Mouse (Mus musculus): ENCODE measurements around the gene Lmntd1. TPM values are rescaled to one million over a fixed set of nuclear protein-coding genes. Genes with fewer than 3 reads are reported as not detected.

Gene Lmntd1
- total RNA-seq, 2 experiments from 2014 or later, result 0.23 to 0.29 TPM

DNA sequence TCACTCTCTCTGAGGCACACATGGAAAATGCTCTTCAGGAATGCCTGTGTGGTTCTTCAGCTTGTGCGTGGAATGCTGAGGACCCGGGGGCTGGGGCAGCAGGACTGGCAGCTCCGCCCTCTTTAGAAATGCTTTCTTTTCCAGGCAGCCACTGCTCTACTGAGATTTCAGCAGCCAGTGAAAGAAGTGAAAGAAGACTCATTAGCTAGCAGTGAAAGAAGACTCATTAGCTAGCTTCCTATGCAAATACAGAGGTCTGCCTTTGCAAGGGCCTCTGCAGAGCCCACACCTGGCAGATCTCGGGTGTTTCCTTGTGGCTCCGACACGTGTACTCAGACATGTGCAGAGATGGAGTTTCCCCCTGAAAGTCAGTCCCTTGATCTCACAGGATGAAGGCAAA, 234.9 kb downstream of the Lmntd1 start:
- DNase-seq, result no peak

DNA sequence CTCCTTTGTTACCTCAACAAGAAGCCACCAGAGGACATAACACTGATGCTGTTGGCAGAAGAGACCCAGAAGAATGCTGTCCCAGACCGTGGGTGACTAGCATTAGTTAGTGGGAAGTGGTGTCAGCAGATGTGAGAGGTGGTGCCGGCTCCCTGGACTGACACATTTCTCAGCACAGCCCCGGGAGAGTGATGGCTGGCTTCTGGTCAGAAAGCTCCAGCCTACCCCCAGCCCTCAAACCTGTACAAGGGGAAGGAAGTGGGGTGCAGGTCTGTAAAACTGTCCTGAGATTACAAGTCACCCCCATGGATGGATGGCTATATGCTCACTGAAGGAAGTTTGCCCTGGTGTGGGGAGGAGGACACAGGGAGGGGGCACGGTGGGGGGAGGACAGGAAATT, 235.4 kb downstream of the Lmntd1 start:
- no peak for DNase-seq

DNA sequence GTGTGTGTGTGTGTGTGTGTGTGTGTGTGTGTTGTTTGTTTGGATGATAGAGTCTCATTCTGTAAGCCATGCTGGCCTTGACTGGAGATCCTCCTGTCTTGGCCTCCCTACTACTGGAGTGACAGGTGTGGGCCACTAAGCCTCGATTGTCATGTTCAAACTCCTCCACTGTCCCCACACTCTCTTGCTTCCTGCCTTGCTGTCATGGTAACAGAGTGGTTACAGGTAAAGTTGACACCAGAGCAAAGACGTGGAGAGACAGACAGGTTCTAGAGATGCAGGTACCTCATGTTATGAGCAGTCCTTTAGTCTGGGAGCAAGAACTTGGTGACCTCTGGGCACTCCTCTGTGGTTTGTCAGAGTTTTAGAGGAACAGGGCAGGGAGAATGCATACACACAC, 239.7 kb downstream of the Lmntd1 start:
- no peak for DNase-seq

DNA sequence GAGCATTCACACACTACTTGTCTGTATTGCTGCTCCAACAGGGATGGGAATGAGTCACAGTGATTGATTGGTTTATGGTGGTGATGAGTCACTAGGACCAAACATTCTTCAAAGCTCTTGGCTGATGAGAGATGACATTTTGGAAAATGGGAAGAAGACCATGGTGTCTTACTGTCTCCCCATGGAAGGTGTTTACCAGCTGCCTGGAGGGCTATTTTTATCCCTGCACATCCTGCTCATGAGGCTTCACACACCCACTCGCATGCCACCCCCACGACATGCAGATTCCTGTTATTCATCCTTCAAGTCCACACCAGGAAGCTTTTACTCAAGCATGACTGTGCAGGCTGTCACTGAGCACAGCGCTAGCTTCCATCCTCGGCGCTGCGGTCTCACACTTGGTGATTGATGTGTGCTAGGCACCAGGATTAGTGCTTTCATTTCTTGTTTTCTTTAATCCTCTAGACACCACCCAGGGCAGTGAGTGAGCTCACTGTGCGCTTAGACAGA, 240.4 kb downstream of the Lmntd1 start:
- DNase-seq, result no peak

DNA sequence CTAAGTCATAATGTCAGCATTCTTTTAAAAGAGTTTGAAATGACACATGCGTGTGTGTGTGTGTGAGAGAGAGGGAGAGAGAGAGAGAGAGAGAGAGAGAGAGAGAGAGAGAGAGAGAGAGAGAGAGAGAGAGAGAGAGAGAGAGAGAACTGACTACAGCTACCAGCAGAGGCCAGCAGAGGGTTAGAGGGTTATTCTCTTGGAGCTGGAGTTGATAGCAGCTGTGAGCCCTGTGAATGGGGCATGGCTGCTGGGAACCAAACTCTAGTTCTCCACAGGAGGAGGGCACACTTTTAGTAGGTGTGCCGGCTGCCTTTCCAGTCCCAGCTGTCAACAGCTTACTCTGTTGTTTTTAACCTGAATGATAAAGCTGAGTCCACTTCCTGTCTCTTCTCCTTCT, 242.1 kb downstream of the Lmntd1 start:
- no peak for DNase-seq

DNA sequence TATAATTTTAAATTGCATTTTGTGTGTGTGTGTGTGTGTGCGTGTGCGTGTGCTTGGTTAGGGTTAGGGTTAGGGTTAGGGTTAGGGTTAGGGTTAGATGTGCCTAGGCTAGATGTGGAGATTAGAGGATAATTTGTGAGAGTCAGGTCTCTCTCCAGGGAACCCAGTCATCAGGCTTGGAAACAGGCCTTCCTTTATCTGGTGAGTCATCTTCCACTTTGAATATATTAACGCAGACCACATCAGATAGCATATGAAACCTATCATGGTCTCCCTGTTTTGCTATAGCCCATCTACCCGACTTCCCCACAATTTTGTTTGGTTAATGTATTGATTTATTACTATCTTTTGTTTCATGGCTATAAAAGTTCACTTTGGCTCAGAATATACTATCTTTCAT, 242.5 kb downstream of the Lmntd1 start:
- DNase-seq, result no peak

DNA sequence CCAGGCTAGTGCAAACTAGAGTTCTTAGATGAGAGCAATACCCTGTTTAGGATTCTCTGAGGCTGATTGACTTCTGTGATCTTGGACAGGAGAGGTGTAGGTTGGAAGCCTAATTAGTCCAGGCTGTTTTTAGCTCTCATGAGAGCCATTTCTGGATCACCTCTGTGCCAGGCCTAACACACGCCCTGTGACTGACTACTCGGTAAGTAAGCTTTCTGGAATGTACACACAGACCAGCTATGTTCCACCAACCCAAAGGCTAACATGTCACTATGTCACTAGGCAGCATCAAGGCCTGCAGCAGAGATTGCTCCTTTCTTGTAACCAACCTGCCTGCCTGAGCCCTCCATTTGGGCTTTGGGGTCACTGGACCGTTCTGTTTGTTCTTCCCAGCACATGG, 243.8 kb downstream of the Lmntd1 start:
- no peak for DNase-seq

DNA sequence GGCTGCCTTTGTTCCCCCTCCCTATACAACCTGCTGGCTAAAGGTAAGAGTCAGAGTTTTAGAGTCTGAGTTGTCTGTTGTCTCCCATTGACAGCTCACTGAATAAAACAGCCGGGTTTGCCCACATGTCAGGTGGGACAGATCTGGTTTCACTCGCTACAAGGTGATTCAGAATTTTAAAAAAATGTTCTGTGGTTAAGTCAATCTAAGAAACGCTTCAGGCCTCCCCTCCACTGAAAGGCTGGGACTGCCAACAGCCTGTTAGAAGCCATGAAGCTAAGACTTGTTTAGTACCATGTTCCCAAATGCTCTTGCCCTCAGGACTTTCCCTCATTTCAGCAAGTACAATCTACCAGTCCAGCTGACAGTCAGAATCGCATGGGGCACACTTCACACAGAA, 244.8 kb downstream of the Lmntd1 start:
- DNase-seq, result no peak

DNA sequence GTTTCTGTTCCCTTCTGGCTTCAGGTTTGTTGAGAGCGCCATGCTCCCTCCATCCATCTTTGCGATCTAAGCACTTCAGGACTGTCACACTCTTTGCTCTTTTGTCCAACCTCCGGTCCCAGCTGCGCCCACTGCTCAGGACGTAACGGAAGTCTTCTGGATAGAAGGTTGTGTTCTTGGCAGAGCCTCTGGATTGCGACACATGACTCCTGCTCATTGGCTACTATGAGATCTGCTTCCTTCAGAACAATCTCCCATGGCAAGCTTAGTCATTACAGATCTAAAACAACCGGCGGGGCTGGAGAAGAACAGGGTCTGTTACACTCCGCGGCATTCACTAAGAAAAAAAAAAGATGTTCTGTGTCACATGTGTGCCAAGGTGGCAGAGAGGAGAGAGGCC, 247.6 kb downstream of the Lmntd1 start:
- no peak for DNase-seq

DNA sequence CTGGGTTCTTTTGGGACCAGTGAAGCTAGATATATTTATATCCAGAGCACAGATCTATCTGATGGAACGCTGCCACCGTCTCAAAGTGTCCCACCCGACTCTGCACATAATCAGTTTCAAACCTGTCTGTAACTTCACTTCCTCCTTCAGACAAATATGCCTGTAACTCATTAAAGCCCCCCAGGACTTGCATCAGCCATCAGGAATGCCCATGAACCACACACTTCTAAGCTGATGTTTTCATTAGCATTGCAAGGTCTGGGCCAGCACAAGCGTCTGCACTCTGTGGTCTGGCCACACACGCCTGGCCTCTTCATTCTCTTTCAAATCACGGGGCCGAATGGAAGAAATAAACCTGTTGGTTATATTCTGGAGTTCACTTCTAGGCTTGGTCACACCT, 250.4 kb downstream of the Lmntd1 start:
- no peak for DNase-seq

DNA sequence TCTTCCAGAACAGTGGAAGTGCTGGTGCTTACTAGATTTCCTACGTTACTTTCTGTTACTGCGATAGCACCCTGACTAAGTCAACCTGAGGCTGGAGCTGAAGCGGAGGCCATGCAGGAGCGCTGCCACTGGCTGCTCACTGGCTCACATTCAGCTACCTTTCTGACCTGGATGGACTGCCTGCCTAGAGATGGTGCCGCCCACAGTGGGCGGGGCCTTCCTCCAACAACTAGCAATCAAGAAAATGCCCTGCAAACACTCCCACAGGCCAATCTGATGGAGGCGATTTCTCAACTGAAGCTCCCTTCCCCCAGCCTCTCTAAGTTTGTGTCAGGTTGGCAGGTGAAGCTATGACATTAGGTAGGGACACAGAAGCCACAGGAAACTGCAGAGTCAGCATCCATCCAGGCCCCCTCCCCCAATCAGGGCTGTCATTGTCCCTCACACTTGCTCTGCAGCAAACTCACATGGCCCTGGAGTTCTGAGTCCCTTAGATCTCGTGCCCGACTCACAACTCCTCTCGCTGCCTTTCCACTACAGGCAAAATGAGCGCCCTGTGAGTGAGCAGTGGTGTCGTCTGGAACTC, 252.9 kb downstream of the Lmntd1 start:
- DNase-seq, result no peak

DNA sequence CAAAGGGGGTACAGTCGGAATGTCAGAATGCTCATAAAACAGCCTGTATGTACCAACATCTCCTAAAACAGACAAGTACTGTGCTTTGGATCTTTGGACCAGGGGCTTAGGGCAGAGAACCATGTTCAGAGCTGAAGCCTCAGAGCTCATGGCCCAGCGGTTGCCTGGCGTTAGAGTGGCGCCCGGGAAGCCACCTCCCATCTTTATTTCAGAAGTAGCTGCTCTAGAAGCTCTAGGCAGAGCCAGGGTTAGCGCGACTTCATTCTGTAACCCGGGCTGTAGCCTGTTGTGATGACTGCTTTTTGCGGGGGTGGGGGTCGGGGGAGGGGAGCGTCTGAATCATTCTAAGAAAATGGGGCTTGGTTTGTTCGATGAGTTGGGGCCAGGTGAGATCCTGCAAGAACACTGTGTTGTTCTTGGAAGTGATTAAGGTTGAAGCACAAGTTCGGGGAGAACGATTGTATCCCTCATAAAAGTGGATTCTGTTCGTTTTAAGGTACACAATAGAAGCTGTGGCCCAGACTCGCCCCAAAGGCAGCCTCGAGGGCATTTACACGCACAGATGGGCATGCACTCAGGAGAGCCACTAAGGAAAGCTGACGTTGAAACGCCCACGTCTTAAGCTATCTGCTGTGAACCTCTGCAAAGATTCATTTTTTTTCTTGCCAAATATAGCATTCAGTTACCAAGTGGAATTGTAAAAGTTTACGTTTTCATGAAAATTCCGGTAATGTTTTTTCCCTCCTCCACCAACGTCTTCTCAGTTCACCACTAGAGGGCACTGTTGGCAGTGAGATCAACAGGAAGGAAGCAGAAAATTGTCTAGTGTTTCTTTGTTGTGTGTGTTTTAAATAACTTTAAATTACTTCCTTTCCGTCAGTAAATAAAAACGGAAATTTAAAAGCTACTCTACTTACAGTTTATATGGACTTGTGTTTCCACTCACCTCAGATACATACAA, 254.4 kb downstream of the Lmntd1 start:
- peak; percentile 53 for DNase-seq

DNA sequence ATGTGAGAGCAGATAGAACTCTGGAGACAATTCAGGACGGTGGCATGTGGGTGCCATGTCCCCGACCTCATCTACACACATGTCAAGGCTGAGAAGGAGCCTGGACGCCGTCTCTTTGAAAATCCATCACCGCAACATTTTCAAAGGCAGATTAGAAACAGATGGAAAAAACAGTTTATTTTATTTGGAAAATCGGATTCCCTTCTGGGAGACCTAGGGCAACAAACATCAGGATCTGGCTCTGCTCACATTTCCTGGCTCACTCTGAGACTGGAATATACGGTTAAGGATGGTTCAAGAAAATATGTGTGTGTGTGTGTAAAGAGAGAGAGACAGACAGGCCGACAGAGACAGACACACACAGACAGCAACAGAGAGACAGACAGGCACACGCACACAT, 256.1 kb downstream of the Lmntd1 start:
- DNase-seq, result no peak

DNA sequence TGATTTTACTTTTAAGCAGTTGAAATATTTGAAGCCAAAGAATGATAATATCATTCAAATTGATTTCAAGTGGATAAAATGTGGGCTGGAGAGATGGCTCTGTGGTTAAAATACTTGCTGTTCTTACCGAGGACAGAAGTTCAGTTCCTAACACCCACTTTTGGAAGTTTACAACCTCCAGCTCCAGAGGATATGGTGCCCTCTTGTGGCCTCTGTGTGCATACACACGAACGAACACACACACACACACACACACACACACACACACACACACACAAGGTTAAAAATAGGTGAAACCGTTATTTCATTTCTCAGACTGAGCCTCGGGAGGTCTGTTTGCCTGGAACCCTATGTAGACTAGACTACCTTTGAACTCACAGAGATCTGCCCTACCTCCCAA, 260.3 kb downstream of the Lmntd1 start:
- no peak for DNase-seq

DNA sequence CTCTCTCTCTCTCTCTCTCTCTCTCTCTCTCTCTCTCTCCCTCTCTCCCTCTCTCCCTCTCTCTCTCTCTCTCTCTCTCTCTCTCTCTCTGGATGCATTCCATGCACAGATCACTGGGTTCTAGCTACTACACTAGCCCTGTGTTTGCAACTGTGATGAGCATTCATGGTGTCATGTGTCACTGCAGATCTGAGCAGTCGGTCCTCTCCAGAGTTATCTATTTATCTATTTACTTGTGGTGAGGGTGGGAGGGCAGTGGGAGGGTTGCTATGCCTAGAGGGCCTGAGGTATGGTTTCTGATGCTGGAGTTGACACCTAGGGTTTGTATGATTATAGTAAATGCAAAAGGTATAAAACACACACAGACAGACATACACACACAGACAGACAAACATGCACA, 261.4 kb downstream of the Lmntd1 start:
- no peak for DNase-seq

DNA sequence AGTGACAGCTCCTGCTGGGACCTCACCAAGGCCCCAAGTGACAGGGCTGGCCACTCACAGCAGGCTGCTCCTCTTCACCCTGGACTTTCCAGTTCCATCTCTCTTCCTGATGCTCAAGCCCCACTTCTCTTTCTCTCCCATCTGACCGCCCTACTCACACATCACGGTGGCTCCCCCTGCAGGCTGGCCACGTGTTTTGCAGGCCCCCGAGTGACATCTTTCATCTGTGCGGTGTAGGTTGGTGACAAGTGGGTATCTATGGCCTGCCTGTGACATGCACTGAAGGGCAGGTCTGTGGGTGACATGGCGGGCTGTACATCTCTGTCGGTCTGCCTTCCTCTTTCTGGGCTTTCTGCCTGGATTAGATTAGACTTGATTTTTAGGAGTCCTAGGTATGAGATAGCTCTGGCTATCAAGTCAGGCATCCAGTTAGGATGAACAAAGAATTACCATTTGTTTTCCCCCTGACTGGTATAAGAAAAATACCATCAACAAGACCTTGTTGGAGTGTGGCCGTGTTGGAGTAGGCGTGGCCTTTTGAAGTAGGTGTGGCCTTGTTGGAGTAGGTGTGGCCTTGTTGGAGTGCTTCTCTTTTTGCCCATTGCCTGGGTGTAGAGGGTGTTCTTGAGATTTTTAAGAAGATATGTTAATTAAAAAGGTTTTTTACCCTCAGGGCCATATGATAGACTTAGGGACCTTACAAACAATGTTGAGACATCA, 265.8 kb downstream of the Lmntd1 start:
- DNase-seq, result peak; percentile 37

DNA sequence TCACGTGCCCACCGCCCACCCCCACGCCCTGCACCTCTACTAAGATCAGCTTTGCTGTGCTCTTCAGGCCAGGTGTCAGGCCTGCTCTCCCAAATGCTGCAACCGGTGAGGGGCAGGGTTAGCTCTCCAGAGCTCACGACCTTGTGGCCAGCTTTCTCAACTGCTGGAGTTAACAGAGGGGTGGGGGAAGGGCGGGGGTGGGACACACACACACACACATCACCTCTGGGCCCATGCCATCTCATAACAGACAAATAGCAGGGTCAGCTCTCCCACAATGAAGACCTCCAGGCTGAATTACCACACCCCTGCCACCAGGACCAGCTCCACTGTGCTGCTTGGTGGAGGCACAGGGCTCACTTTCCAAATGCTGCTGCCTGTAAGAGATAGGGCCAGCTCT, 266.5 kb downstream of the Lmntd1 start:
- no peak for DNase-seq

DNA sequence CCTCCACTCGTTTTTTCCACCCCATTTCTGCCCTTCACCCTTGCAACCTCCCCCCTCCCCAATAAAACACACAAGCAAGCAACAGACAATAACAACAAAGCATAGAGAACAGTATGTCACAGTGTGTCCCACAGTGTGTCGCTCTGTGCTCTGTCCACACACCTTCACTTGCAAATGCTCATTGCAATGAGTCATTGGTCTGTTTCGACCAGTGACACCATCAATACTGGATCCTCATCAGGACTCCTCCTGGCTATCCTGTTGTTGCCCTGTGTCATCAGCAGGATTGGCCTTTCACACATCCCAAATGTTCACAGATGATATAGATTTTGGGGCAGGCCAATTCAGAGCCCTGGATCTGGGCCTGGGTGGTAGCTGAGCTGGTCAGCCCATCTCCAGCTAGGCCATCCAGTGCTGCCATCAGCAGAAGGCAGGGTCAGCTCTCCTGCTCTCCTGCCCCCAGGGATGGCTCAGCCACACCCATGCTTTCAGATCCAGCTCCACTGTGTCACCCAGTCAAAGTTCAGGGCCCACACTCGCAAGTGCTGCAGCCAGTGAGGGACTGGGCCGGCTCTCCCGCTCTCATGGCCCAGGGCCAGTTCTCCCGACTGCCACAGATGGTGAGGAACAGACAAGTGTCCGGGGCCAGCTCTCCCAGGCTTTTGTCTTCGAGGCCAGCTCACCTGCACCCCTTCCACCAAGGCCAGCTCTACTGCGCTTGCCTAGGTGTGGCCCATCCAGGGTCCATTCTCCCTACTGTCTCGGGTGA, 267.1 kb downstream of the Lmntd1 start:
- DNase-seq, result no peak

DNA sequence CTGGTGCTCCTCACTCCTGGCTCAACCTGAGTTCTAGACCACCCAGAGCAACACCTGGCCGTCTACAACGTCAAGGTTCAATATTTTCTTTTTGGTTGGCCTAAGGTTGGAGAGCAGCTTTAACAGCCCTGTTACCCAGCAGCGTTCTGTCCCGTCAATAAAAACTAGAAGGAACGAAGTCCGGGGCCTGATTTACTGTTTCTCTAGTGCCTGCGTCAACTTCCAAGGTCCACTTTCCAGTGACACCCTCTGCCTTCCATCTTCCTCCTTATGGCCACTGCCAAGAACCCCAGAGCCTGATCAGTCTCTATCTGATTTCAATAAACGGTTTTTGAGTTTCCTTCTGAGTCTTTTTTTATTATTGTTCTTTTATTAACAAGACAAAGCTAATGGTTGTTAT, 267.8 kb downstream of the Lmntd1 start:
- no peak for DNase-seq

DNA sequence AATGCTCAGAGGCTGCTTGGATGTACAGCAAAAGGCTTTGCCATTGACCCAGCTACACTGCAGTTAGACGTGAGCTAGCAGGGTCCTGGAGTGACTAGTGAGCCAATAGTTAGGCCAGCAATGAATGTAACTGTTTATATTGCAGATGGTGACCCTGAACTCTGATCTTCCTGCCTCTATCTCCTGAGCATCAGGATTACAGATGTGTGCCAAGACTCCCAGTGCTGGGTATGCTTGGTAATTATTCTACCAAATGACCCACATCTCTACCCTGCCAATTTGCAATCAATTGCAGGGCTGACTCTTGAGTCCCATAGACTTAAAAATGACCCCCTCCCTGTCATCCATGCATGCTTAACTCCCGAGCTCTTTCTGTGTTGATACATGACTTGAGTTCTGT, 269.4 kb downstream of the Lmntd1 start:
- no peak for DNase-seq

DNA sequence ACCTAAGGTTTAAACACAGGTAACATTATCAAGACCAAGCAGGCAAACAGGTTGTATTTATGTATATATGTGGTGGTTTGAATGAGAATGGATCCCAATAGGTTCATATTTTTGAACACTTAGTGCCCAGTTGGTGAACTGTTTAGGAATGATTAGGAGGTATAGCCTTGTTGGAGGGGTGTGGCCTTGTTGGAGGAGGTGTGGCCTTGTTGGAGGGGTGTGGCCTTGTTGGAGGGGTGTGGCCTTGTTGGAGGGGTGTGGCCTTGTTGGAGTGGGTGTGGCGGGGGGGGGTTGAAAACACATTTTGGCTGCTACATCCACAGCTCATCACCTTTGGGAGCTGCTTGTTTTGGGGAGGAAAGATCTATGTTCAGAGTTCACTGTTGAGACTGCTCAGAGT, 270.7 kb downstream of the Lmntd1 start:
- DNase-seq, result no peak

DNA sequence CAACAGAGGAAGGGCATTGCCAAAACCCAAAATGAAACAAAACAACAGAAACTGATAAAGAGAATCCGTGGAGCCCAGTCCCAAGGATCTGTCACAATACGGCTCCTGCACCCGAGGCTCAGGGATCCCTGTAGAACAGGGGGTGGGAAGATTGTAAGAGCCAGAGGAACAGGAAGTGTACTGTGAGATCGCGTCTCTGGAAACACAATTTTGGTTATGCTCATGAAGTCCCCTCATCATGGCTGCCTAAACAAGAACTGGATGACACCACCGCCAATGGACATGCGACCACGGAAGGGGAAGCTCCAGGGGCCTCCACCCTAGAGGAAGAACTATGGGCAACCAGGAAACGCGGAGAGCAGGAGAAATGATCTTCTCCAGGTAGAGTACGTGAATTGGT, 271.3 kb downstream of the Lmntd1 start:
- no peak for DNase-seq
